Mouse (Mus musculus) limb, embryonic 10.5 days (tissue): ENCODE measurements around the gene Bms1. TPM values are rescaled to one million over a fixed set of nuclear protein-coding genes. Genes with fewer than 3 reads are reported as not detected.

Experiments used
- DNase-seq: peaks from one replicate; pipeline ENCODE4 v3.0.0-alpha.2; 2017; ENCODE audit warnings: low spot score
- H3K27ac ChIP-seq: fragments of 300-500 bp; sonication (generic); 2 replicates; pipeline ENCODE4 v1.5.1; 2016; ENCODE audit warnings: mild to moderate bottlenecking
- H3K27me3 ChIP-seq: fragments of 300-500 bp; sonication (generic); 2 replicates; pipeline ENCODE4 v1.6.1; 2016; ENCODE audit warnings: low read depth, mild to moderate bottlenecking; ENCODE audit not compliant: poor library complexity, severe bottlenecking
- H3K36me3 ChIP-seq: fragments of 300-500 bp; sonication (generic); 2 replicates; pipeline ENCODE4 v1.6.1; 2016; ENCODE audit warnings: mild to moderate bottlenecking, moderate library complexity
- H3K4me1 ChIP-seq: fragments of 300-500 bp; sonication (generic); 2 replicates; pipeline ENCODE4 v1.6.1; 2016
- H3K4me3 ChIP-seq: fragments of 300-500 bp; sonication (generic); 2 replicates; pipeline ENCODE4 v1.5.1; 2016; ENCODE audit warnings: mild to moderate bottlenecking, moderate library complexity
- H3K9me3 ChIP-seq: fragments of 300-500 bp; sonication (generic); replicated peaks from 2 replicates; pipeline ENCODE4 v1.6.1; 2016; ENCODE audit warnings: mild to moderate bottlenecking
- WGBS: fragments of 180-500 bp; shearing (Covaris S2); methylation state at CpG from one replicate; pipeline ENCODE4 v1.1.7; 2016; 5-methylcytosine and 5-hydroxymethylcytosine counted together
- polyA plus RNA-seq: library from polyadenylated mRNA; unstranded; fragments of >200 nt; fragmentation: Nextera tagmentation; extraction: Ambion mirVana; gene quantifications from 2 replicates; pipeline ENCODE4 v1.2.1, GENCODE M21; 2016

Bms1 gene
- polyA plus RNA-seq, 1 experiment from 2014 or later: 58.2 TPM

GRCm38 (mm10) chr6:118380630-118381029 is 38.6 kb downstream of the Bms1 start:
- no peak for DNase-seq
- WGBS: 71% methylated on average over 3 of the region's 3 CpGs
- Histone ChIP-seq H3K27me3 (peaks cover 11% of the 10 kb centered on the region; the same call in 1 of the 2 replicates), H3K9me3 (no peaks in the 10 kb centered on the region), H3K4me1 (peaks cover 18% of the 10 kb centered on the region), H3K27ac (no peak overlapping the region), H3K36me3 (peaks cover 38% of the 10 kb centered on the region), H3K4me3 (no peak overlapping the region)

GRCm38 (mm10) chr6:118379451-118380167 is 39.7 kb downstream of the Bms1 start:
- Histone ChIP-seq H3K27ac (no peak overlapping the region), H3K9me3 (no peaks in the 10 kb centered on the region), H3K36me3 (peaks cover 28% of the 10 kb centered on the region), H3K4me1 (peaks cover 23% of the 10 kb centered on the region), H3K4me3 (no peak overlapping the region), H3K27me3 (peaks cover 19% of the 10 kb centered on the region)
- DNase-seq: peak; percentile 94
- WGBS: 38% methylated on average over 20 of the region's 20 CpGs

- whole genome bisulfite sequencing: 66% methylated on average over 10 of the region's 10 CpGs
These were observed 41.7 kb downstream of the Bms1 start for GRCm38 (mm10) chr6:118377611-118378010.

GRCm38 (mm10) chr6:118376023-118376422 is 43.3 kb downstream of the Bms1 start:
- Histone ChIP-seq H3K27me3 (peaks cover 33% of the 10 kb centered on the region), H3K36me3 (no peaks in the 10 kb centered on the region), H3K4me1 (peaks cover 23% of the 10 kb centered on the region), H3K27ac (no peak overlapping the region), H3K9me3 (no peaks in the 10 kb centered on the region), H3K4me3 (no peak overlapping the region)
- WGBS: 34% methylated on average over 10 of the region's 10 CpGs
- peak; percentile 36 for DNase-seq

More at GRCm38 (mm10) chr6:118377611-118378010, 41.7 kb downstream of the Bms1 start:
- no peak for DNase-seq
- Histone ChIP-seq H3K4me3 (no peak overlapping the region), H3K27ac (no peak overlapping the region), H3K9me3 (no peaks in the 10 kb centered on the region), H3K36me3 (peaks cover 8% of the 10 kb centered on the region), H3K4me1 (peaks cover 23% of the 10 kb centered on the region), H3K27me3 (peaks cover 33% of the 10 kb centered on the region)

GRCm38 (mm10) chr6:118375457-118375856 is 43.8 kb downstream of the Bms1 start:
- no peaks in the 10 kb centered on the region for H3K36me3 ChIP-seq

GRCm38 (mm10) chr6:118375026-118375425 is 44.2 kb downstream of the Bms1 start:
- 76% methylated on average over 3 of the region's 3 CpGs for WGBS
- H3K4me3 ChIP-seq: no peak overlapping the region
- peaks cover 33% of the 10 kb centered on the region for H3K27me3 ChIP-seq
- H3K4me1 ChIP-seq: peaks cover 23% of the 10 kb centered on the region
- DNase-seq: no peak
- H3K9me3 ChIP-seq: no peaks in the 10 kb centered on the region
- H3K36me3 ChIP-seq: no peaks in the 10 kb centered on the region
- H3K27ac ChIP-seq: no peak overlapping the region

More at GRCm38 (mm10) chr6:118375457-118375856, 43.8 kb downstream of the Bms1 start:
- Histone ChIP-seq H3K4me3 (no peak overlapping the region), H3K27me3 (peaks cover 33% of the 10 kb centered on the region), H3K27ac (no peak overlapping the region), H3K4me1 (peaks cover 23% of the 10 kb centered on the region), H3K9me3 (no peaks in the 10 kb centered on the region)
- WGBS: 50% methylated on average over 3 of the region's 3 CpGs
- no peak for DNase-seq

- Histone ChIP-seq H3K4me3 (no peak overlapping the region), H3K9me3 (no peaks in the 10 kb centered on the region), H3K27me3 (peaks cover 33% of the 10 kb centered on the region), H3K4me1 (peaks cover 15% of the 10 kb centered on the region), H3K27ac (no peak overlapping the region), H3K36me3 (no peaks in the 10 kb centered on the region)
- DNase-seq: peak; percentile 65
- WGBS: 37% methylated on average over 5 of the region's 5 CpGs
These were observed 46.0 kb downstream of the Bms1 start for GRCm38 (mm10) chr6:118373294-118373693.

- H3K4me1 ChIP-seq: peaks cover 15% of the 10 kb centered on the region
- 78% methylated on average over 5 of the region's 5 CpGs for WGBS
- no peak overlapping the region for H3K4me3 ChIP-seq
- no peaks in the 10 kb centered on the region for H3K9me3 ChIP-seq
- H3K27me3 ChIP-seq: peaks cover 28% of the 10 kb centered on the region
- H3K27ac ChIP-seq: no peak overlapping the region
- H3K36me3 ChIP-seq: no peaks in the 10 kb centered on the region
- no peak for DNase-seq
These were observed 46.5 kb downstream of the Bms1 start for GRCm38 (mm10) chr6:118372794-118373193.

- Histone ChIP-seq H3K27ac (no peak overlapping the region), H3K4me1 (no peaks in the 10 kb centered on the region), H3K4me3 (no peak overlapping the region), H3K9me3 (no peaks in the 10 kb centered on the region), H3K36me3 (no peaks in the 10 kb centered on the region), H3K27me3 (no peaks in the 10 kb centered on the region)
- WGBS: 88% methylated on average over 7 of the region's 7 CpGs
- peak; percentile 21 for DNase-seq
These were observed 51.8 kb downstream of the Bms1 start for GRCm38 (mm10) chr6:118367502-118367901.

- no peaks in the 10 kb centered on the region for H3K9me3 ChIP-seq
- no peaks in the 10 kb centered on the region for H3K27me3 ChIP-seq
- H3K4me1 ChIP-seq: no peaks in the 10 kb centered on the region
- 71% methylated on average over 3 of the region's 3 CpGs for WGBS
- H3K4me3 ChIP-seq: no peak overlapping the region
- no peak for DNase-seq
- no peak overlapping the region for H3K27ac ChIP-seq
- H3K36me3 ChIP-seq: no peaks in the 10 kb centered on the region
These were observed 53.1 kb downstream of the Bms1 start for GRCm38 (mm10) chr6:118366196-118366595.

- no peak for DNase-seq
- Histone ChIP-seq H3K27me3 (no peaks in the 10 kb centered on the region), H3K4me3 (no peak overlapping the region), H3K36me3 (no peaks in the 10 kb centered on the region), H3K27ac (no peak overlapping the region), H3K9me3 (no peaks in the 10 kb centered on the region), H3K4me1 (no peaks in the 10 kb centered on the region)
These were observed 53.5 kb downstream of the Bms1 start for GRCm38 (mm10) chr6:118365781-118366180.

GRCm38 (mm10) chr6:118350342-118350741 is 68.9 kb downstream of the Bms1 start:
- no peaks in the 10 kb centered on the region for H3K36me3 ChIP-seq
- no peak overlapping the region for H3K4me3 ChIP-seq
- no peaks in the 10 kb centered on the region for H3K9me3 ChIP-seq
- no peaks in the 10 kb centered on the region for H3K27me3 ChIP-seq
- no peak overlapping the region for H3K27ac ChIP-seq
- H3K4me1 ChIP-seq: peaks cover 6% of the 10 kb centered on the region; the same call in 1 of the 2 replicates
- no peak for DNase-seq
- WGBS: 57% methylated on average over 12 of the region's 12 CpGs

- no peaks in the 10 kb centered on the region for H3K9me3 ChIP-seq
- H3K36me3 ChIP-seq: no peaks in the 10 kb centered on the region
- WGBS: 68% methylated on average over 3 of the region's 3 CpGs
- no peak for DNase-seq
- H3K27ac ChIP-seq: no peak overlapping the region
- no peak overlapping the region for H3K4me3 ChIP-seq
- peaks cover 6% of the 10 kb centered on the region; the same call in 1 of the 2 replicates for H3K4me1 ChIP-seq
- H3K27me3 ChIP-seq: no peaks in the 10 kb centered on the region
These were observed 71.1 kb downstream of the Bms1 start for GRCm38 (mm10) chr6:118348186-118348585.
